Mouse (Mus musculus) bone marrow, adult 2 months (tissue): ENCODE results near the gene Rras2.

ENCODE experiments used
- CTCF ChIP-seq: fragments of 200-500 bp; IDR thresholded peaks from 2 replicates; pipeline ENCODE4 v1.5.1; 2011; ENCODE audit warnings: low read length, control low read depth; ENCODE audit not compliant: control insufficient read depth, insufficient read depth
- POLR2A ChIP-seq: fragments of 200-500 bp; IDR thresholded peaks from 2 replicates; pipeline ENCODE4 v1.6.1; 2011; ENCODE audit warnings: low read depth, mild to moderate bottlenecking, control low read depth, low read length, borderline replicate concordance; ENCODE audit not compliant: control insufficient read depth

DNA sequence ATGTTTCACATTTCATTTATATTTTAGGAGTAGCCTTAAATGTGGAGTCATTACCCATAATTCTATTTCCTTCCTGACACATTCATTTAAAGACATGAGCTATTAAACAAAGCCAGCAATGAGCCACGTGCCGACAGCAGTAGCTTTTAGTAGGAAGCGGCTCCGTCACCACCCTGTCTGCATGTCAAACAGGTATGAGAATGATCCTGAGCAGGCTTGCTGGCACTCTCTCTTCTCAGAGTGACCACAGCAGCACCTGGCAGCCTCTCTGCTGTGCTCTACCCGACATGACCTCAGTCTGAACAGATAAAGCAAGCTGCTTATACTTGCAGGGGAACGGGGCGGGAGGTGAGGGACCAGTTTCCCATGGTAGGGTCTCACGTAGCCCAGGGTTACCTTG is 54.0 kb downstream of the Rras2 start:
- TF ChIP-seq CTCF (no peak), POLR2A (no peak)
